Mouse (Mus musculus) liver, embryonic 13.5 days (tissue): ENCODE data around the gene Dppa5a. TPM values are rescaled to one million over a fixed set of nuclear protein-coding genes. Genes with fewer than 3 reads are reported as not detected.
A peak's percentile ranks its signal among the peaks of the same experiment; 100 is the strongest.
"Not testable (repeated sequence)": the region's sequence is repeated elsewhere in the genome, so short reads cannot be mapped to it uniquely, and the experiment has no call there.

Source experiments
- ATAC-seq: fragments of 200-750 bp; cut with Nextera tagmentation; 2 replicates; pipeline ENCODE4 v1.8.0; 2017; ENCODE audit warnings: low read depth, mild to moderate bottlenecking, moderate number of reproducible peaks, moderate library complexity
- DNase-seq: peaks from one replicate; pipeline ENCODE4 v3.0.0; 2022
- H3K27ac ChIP-seq: fragments of 300-500 bp; sonication (generic); 2 replicates; pipeline ENCODE4 v1.5.1; 2015; ENCODE audit warnings: moderate library complexity, mild to moderate bottlenecking, inconsistent platforms
- H3K27me3 ChIP-seq: fragments of 300-500 bp; sonication (generic); 2 replicates; pipeline ENCODE4 v1.6.1; 2015; ENCODE audit warnings: mild to moderate bottlenecking, inconsistent platforms
- H3K36me3 ChIP-seq: fragments of 300-500 bp; sonication (generic); 2 replicates; pipeline ENCODE4 v1.6.1; 2015; ENCODE audit warnings: mild to moderate bottlenecking, inconsistent platforms
- H3K4me1 ChIP-seq: fragments of 300-500 bp; sonication (generic); replicated peaks from 2 replicates; pipeline ENCODE4 v1.6.1; 2015; ENCODE audit warnings: inconsistent platforms
- H3K4me2 ChIP-seq: fragments of 300-500 bp; sonication (generic); 2 replicates; pipeline ENCODE4 v1.6.1; 2015; ENCODE audit warnings: inconsistent platforms, mild to moderate bottlenecking, moderate library complexity
- H3K4me3 ChIP-seq: fragments of 300-500 bp; sonication (generic); replicated peaks from 2 replicates; pipeline ENCODE4 v1.5.1; 2015; ENCODE audit warnings: mild to moderate bottlenecking, inconsistent platforms
- H3K9ac ChIP-seq: fragments of 300-500 bp; sonication (generic); 2 replicates; pipeline ENCODE4 v1.6.1; 2015; ENCODE audit warnings: mild to moderate bottlenecking, inconsistent platforms
- H3K9me3 ChIP-seq: fragments of 300-500 bp; sonication (generic); replicated peaks from 2 replicates; pipeline ENCODE4 v1.6.1; 2016; ENCODE audit warnings: inconsistent platforms
- WGBS: fragments of 180-500 bp; shearing (Covaris S2); methylation state at CpG from one replicate; pipeline ENCODE4 v1.1.7; 2015; ENCODE audit not compliant: insufficient replicate concordance; 5-methylcytosine and 5-hydroxymethylcytosine counted together
- polyA plus RNA-seq: library from polyadenylated mRNA; unstranded; fragments of >200 nt; fragmentation: Nextera tagmentation; extraction: Ambion mirVana; gene quantifications from 2 replicates; pipeline ENCODE4 v1.2.1, GENCODE M21; 2015

Dppa5a gene
- polyA plus RNA-seq, 1 experiment from 2014 or later = not detected

GRCm38 (mm10) chr9:78348206-78349004 is 19.6 kb downstream of the Dppa5a start:
- ATAC-seq, H3K9ac ChIP-seq, H3K9me3 ChIP-seq, DNase-seq, H3K4me3 ChIP-seq, H3K27ac ChIP-seq, H3K36me3 ChIP-seq, H3K4me1 ChIP-seq, H3K4me2 ChIP-seq, H3K27me3 ChIP-seq: not testable (repeated sequence)
- 41% methylated on average over 6 of the region's 6 CpGs for WGBS

- Histone ChIP-seq H3K4me2 (no peak overlapping the region), H3K27ac (no peak overlapping the region), H3K9me3 (no peaks in the 10 kb centered on the region), H3K36me3 (no peaks in the 10 kb centered on the region), H3K27me3 (no peaks in the 10 kb centered on the region), H3K9ac (no peak overlapping the region), H3K4me1 (no peaks in the 10 kb centered on the region), H3K4me3 (no peak overlapping the region)
- WGBS = 59% methylated on average over 3 of the region's 3 CpGs
- no peak for DNase-seq
- ATAC-seq = no peak
Measured at GRCm38 (mm10) chr9:78347004-78347403, 21.0 kb downstream of the Dppa5a start.

DNA sequence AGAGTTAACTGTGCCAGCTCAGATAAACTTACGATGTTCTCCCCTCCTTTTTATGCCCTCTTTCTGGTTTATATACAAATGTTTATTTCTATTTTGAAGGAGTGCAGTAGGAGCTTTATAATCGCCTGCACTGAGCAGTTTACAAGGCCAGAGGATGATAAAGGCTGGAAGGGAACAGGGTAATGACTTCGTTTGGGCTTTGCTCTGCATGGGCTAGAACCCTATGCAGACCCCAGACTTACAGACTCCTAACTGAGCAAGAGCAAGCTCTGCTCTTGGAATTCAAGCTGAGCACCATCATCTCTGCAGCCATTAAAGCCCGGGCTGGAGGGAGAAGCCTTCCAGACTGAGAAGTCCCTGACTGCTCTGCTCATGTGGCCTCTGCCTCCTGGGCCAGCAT is 22.7 kb downstream of the Dppa5a start:
- DNase-seq, H3K4me3 ChIP-seq, H3K27me3 ChIP-seq, H3K36me3 ChIP-seq, H3K27ac ChIP-seq, H3K4me1 ChIP-seq, H3K4me2 ChIP-seq, H3K9ac ChIP-seq, ATAC-seq, H3K9me3 ChIP-seq: not testable (repeated sequence)
- WGBS = 32% methylated on average over 4 of the region's 4 CpGs

- H3K9me3 ChIP-seq, H3K9ac ChIP-seq, ATAC-seq, H3K27me3 ChIP-seq, H3K36me3 ChIP-seq, H3K4me2 ChIP-seq, H3K4me1 ChIP-seq, H3K4me3 ChIP-seq, DNase-seq, H3K27ac ChIP-seq: not testable (repeated sequence)
- 56% methylated on average over 9 of the region's 9 CpGs for WGBS
Measured at GRCm38 (mm10) chr9:78343055-78343454, 24.9 kb downstream of the Dppa5a start.

- not testable (repeated sequence) for H3K9me3 ChIP-seq, H3K27me3 ChIP-seq, H3K4me1 ChIP-seq, H3K27ac ChIP-seq, H3K4me3 ChIP-seq, DNase-seq, H3K9ac ChIP-seq, ATAC-seq, H3K36me3 ChIP-seq, H3K4me2 ChIP-seq
- WGBS = 63% methylated on average over 4 of the region's 4 CpGs
Measured at GRCm38 (mm10) chr9:78342494-78342893, 25.5 kb downstream of the Dppa5a start.

DNA sequence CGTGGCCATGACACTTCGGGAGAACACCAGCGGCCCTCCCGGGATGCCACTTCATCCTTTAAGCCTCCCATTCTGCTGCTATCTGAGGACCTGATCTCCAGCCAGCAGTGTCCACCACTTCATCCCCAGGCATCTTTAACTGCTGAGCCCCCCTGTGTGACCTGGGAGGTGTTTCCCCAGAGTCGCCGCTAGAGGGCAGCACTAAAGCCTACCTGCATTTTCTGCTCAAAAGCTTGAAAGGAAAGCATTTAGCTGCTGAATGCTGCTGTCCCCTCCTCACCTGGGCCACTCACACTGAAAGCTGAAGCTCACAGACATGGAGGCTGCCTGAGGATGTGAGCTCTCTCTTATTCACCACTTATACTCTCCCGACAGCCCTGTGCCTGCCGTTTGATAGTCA is 27.7 kb downstream of the Dppa5a start:
- not testable (repeated sequence) for H3K4me2 ChIP-seq, H3K9ac ChIP-seq, H3K9me3 ChIP-seq, H3K4me1 ChIP-seq, H3K36me3 ChIP-seq, H3K27me3 ChIP-seq, ATAC-seq, H3K4me3 ChIP-seq, H3K27ac ChIP-seq
- peak; percentile 7 for DNase-seq
- WGBS = 16% methylated on average over 8 of the region's 8 CpGs

- H3K27ac ChIP-seq, H3K4me3 ChIP-seq, H3K27me3 ChIP-seq, H3K36me3 ChIP-seq, H3K9me3 ChIP-seq, H3K4me1 ChIP-seq, H3K4me2 ChIP-seq, H3K9ac ChIP-seq, DNase-seq, ATAC-seq: not testable (repeated sequence)
Measured at GRCm38 (mm10) chr9:78337050-78337449, 30.9 kb downstream of the Dppa5a start.

- ATAC-seq, H3K4me2 ChIP-seq, H3K4me1 ChIP-seq, H3K9ac ChIP-seq, H3K36me3 ChIP-seq, H3K4me3 ChIP-seq, H3K9me3 ChIP-seq, H3K27ac ChIP-seq, DNase-seq, H3K27me3 ChIP-seq: not testable (repeated sequence)
- 77% methylated on average over 1 of the region's 1 CpGs for WGBS
Measured at GRCm38 (mm10) chr9:78327289-78327688, 40.7 kb downstream of the Dppa5a start, which contains the start of gene Omt2b. TSS of gene Omt2b (plus strand) at chr9:78327589.

DNA sequence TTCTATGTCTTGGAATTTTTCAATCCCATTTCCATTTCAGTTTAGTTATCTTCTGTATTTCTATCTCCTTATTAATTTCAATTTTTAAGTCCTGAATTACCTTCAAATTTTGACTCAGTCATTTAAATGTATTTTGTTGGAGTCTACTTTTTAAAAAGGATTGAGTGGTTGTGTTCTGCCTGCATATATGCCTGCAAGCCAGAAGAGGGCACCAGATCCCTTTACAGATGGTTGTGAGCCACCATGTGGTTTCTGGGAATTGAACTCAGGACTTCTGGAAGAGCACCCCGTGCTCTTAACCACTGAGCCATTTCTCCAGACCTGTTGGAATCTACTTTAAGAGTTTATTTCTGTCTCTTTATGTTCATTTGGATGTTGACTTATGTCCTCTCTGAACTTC is 48.5 kb downstream of the Dppa5a start:
- 8% methylated on average over 1 of the region's 1 CpGs for WGBS
- no peaks in the 10 kb centered on the region for H3K36me3 ChIP-seq
- DNase-seq (no peak), ATAC-seq (no peak)
- no peak overlapping the region for H3K4me2 ChIP-seq
- no peaks in the 10 kb centered on the region for H3K27me3 ChIP-seq
- H3K4me3 ChIP-seq = no peak overlapping the region
- H3K9me3 ChIP-seq = no peaks in the 10 kb centered on the region
- no peak overlapping the region for H3K27ac ChIP-seq
- H3K4me1 ChIP-seq = no peaks in the 10 kb centered on the region
- no peak overlapping the region for H3K9ac ChIP-seq

Other genes starting within 250 kb of the Dppa5a start
- gene Gsta4, start 185.4 kb downstream of the Dppa5a start, polyA plus RNA-seq = 23.3 and 27.8 TPM in 2 replicates
- 0.17 TPM in 1 of 2 replicates, not detected in the other for gene Gsta1, start 137.5 kb downstream of the Dppa5a start, polyA plus RNA-seq
- not detected in 2 replicates for gene Gm3776, start 111.0 kb downstream of the Dppa5a start, polyA plus RNA-seq
- gene Gm10639, start 78.3 kb downstream of the Dppa5a start, polyA plus RNA-seq = not detected in 2 replicates
- gene Omt2a, start 53.4 kb downstream of the Dppa5a start, polyA plus RNA-seq = not detected in 2 replicates
- gene Omt2b, start 40.6 kb downstream of the Dppa5a start, polyA plus RNA-seq = not detected in 2 replicates
- gene Gsta2, start 12.4 kb downstream of the Dppa5a start, polyA plus RNA-seq = 0.23 TPM in 1 of 2 replicates, not detected in the other
- gene Ooep, start 10.5 kb upstream of the Dppa5a start, polyA plus RNA-seq = 0.08 and 0.12 TPM in 2 replicates
- gene Ddx43, start 27.6 kb upstream of the Dppa5a start, polyA plus RNA-seq = not detected in 2 replicates
- 1.0 TPM in 2 replicates for gene Cgas, start 75.1 kb upstream of the Dppa5a start, polyA plus RNA-seq
- gene Mto1, start 80.0 kb upstream of the Dppa5a start, polyA plus RNA-seq = 23.4 and 25.9 TPM in 2 replicates
- gene Gm17324, start 80.6 kb upstream of the Dppa5a start, polyA plus RNA-seq = 0.33 and 0.64 TPM in 2 replicates
- gene Eef1a1, start 121.0 kb upstream of the Dppa5a start, polyA plus RNA-seq = 2,607 and 2,711 TPM in 2 replicates
- 4.5 and 5.6 TPM in 2 replicates for gene Slc17a5, start 219.9 kb upstream of the Dppa5a start, polyA plus RNA-seq
- 0.16 and 0.27 TPM in 2 replicates for gene Cd109, start 247.4 kb upstream of the Dppa5a start, polyA plus RNA-seq